ENCODE assay signal across 14 mouse cellular contexts in genomic region chr19:50325686-50326085, GRCm38 (mm10).
DNase-seq lines count a peak whose midpoint lies in the region; ATAC-seq and TF ChIP-seq lines count a peak whose summit lies in the region.
"Had no signal": no experiment of that assay in that cellular context is flagged by ENCODE, and none has a peak within 500 bp of the region (broad histone marks: within the 10 kb centered on the region; RNA-seq: fewer than 3 reads in every experiment).

No protein-coding gene starts in this region.

- DNase-seq in adrenal gland, postnatal 14 days, result peak; percentile 11
- no peak for DNase-seq in adrenal gland, postnatal 4 days (ENCODE audit: low spot score in 2 of 2)
- DNase-seq in kidney, adult 2 months, result peak; percentile 80
- peak; percentile 16 for DNase-seq in cerebellum, adult 11-12 months
- peak; percentile 47 for DNase-seq in gastrocnemius, adult 18-20 months (ENCODE audit: low spot score)
- DNase-seq in right cerebral cortex, adult 18-20 months, result no peak
- no peak for DNase-seq in natural killer cell, adult 2 months (ENCODE audit: low spot score in 2 of 2)
- DNase-seq: lung, embryonic 14.5 days had no signal

- no peak for ATAC-seq in kidney, embryonic 16.5 days (ENCODE audit: low FRiP score, low TSS enrichment)

- H3K9me3 ChIP-seq in kidney, embryonic 16.5 days (ENCODE audit: low read length), result no peaks in the 10 kb centered on the region
- H3K9me3 ChIP-seq: forebrain, embryonic 12.5 days; heart, embryonic 12.5 days; hindbrain, embryonic 13.5 days; neural tube, embryonic 15.5 days had no signal

- H3K27me3 ChIP-seq in kidney, adult 2 months (replicated peaks; ENCODE audit: control insufficient read depth, insufficient read depth, low read length), result no peaks in the 10 kb centered on the region
- no peaks in the 10 kb centered on the region for H3K27me3 ChIP-seq in kidney, embryonic 16.5 days (ENCODE audit: insufficient read depth, low read length)
- H3K27me3 ChIP-seq: forebrain, embryonic 12.5 days; heart, embryonic 12.5 days; hindbrain, embryonic 13.5 days; megakaryocyte, embryonic 14.5 days; neural tube, embryonic 15.5 days had no signal

- no peak for TF ChIP-seq POLR2A in kidney, adult 2 months (IDR thresholded peaks at IDR 0.05; ENCODE audit: low read depth, low read length)

- no peak overlapping the region for H3K9ac ChIP-seq in kidney, embryonic 16.5 days (replicated peaks; ENCODE audit: low read length)
- H3K9ac ChIP-seq: forebrain, embryonic 12.5 days; heart, embryonic 12.5 days; hindbrain, embryonic 13.5 days; lung, embryonic 14.5 days; neural tube, embryonic 15.5 days had no signal

- no peaks in the 10 kb centered on the region for H3K36me3 ChIP-seq in kidney, adult 2 months (ENCODE audit: control insufficient read depth, insufficient read depth, low read length)
- H3K36me3 ChIP-seq in kidney, embryonic 16.5 days (ENCODE audit: insufficient read depth, low read length), result no peaks in the 10 kb centered on the region
- H3K36me3 ChIP-seq: forebrain, embryonic 12.5 days; heart, embryonic 12.5 days; hindbrain, embryonic 13.5 days; neural tube, embryonic 15.5 days had no signal

- no peak overlapping the region for H3K4me3 ChIP-seq in kidney, adult 2 months (ENCODE audit: insufficient read depth, low read depth, low read length)
- no peak overlapping the region for H3K4me3 ChIP-seq in kidney, embryonic 16.5 days (ENCODE audit: low read length)
- H3K4me3 ChIP-seq: forebrain, embryonic 12.5 days; heart, embryonic 12.5 days; hindbrain, embryonic 13.5 days; megakaryocyte, embryonic 14.5 days; neural tube, embryonic 15.5 days had no signal

- WGBS in kidney, adult 2 months, result 64% methylated on average over 10 of the region's 10 CpGs
- 81% methylated on average over 10 of the region's 10 CpGs for WGBS in kidney, embryonic 16.5 days

- peaks cover 4% of the 10 kb centered on the region; the same call in 1 of the 2 replicates for H3K4me1 ChIP-seq in kidney, adult 2 months (ENCODE audit: control insufficient read depth, insufficient read depth, low read length)
- no peaks in the 10 kb centered on the region for H3K4me1 ChIP-seq in kidney, embryonic 16.5 days (ENCODE audit: insufficient read depth, low read length)
- H3K4me1 ChIP-seq: forebrain, embryonic 12.5 days; heart, embryonic 12.5 days; hindbrain, embryonic 13.5 days; megakaryocyte, embryonic 14.5 days had no signal

- no peak for TF ChIP-seq CTCF in kidney, adult 2 months (conservative IDR thresholded peaks at IDR 0.05; ENCODE audit: insufficient read depth, insufficient read length, low read depth, low read length)

- H3K4me2 ChIP-seq in kidney, embryonic 16.5 days (replicated peaks; ENCODE audit: low read depth, low read length), result no peak overlapping the region
- H3K4me2 ChIP-seq: forebrain, embryonic 12.5 days; heart, embryonic 12.5 days; hindbrain, embryonic 13.5 days; lung, embryonic 14.5 days; neural tube, embryonic 15.5 days had no signal

- H3K27ac ChIP-seq in kidney, adult 2 months (ENCODE audit: insufficient read depth, low read depth, low read length), result 0 out of 2 replicates have a peak overlapping the region, but pooled peaks have one; percentile 3
- H3K27ac ChIP-seq in kidney, embryonic 16.5 days (ENCODE audit: low read length), result no peak overlapping the region
- H3K27ac ChIP-seq: forebrain, embryonic 12.5 days; hindbrain, embryonic 13.5 days; neural tube, embryonic 15.5 days had no signal

Comparison
In these comparisons a context has a peak if more than half of its experiments do, and no peak if none do; other contexts are left out.
1. DNase-seq: peak in adrenal gland, postnatal 14 days (single experiment), kidney, adult 2 months (single experiment), cerebellum, adult 11-12 months (single experiment) and gastrocnemius, adult 18-20 months (single experiment); none in adrenal gland, postnatal 4 days (0 of 2), right cerebral cortex, adult 18-20 months (single experiment) and natural killer cell, adult 2 months (0 of 2).